Mouse (Mus musculus): ENCODE results near the gene Hsd11b1. TPM values are rescaled to one million over a fixed set of nuclear protein-coding genes. Genes with fewer than 3 reads are reported as not detected.

The Hsd11b1 gene
- polyA plus RNA-seq, 1 experiment from 2014 or later = 1.0 TPM

DNA sequence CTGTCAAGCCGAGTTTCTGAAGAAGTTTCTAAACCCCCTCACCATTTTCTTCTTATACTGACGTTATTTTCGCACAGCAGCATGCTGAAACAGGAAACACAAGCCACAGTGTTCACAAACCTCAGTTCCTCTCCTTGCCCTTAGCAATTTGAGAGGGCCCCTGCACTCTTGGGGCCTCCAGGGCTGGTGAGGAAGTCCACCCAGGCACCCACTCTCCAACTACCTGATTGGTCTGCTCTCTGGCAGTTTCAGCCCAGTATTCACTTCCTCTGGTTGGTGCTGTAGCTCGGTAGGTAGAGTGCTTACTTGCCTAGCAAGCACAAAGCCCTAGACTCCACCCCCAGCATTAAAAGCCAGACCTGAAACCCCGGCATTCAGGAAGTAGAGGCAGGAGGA, 62.5 kb downstream of the Hsd11b1 start, which contains the start of gene Traf3ip3:
Gene Traf3ip3, minus strand, starts transcription at position 321 of the 396 bp plus-strand sequence.
- no peak for DNase-seq (ENCODE audit: low spot score)
- H3K9me3 ChIP-seq = no peaks in the 10 kb centered on the region
- H3K4me1 ChIP-seq = no peaks in the 10 kb centered on the region; the same call in 1 of the 2 replicates
- no peak within 1 kb of the TSS for H3K4me3 ChIP-seq
- 54% methylated on average over 5 of the region's 5 CpGs for WGBS
- H3K27me3 ChIP-seq (ENCODE audit: insufficient read depth, poor library complexity, severe bottlenecking) = 0 out of 2 replicates have a peak, but pooled peaks cover 3% of the 10 kb centered on the region
- H3K27ac ChIP-seq = no peak within 1 kb of the TSS
- no peaks in the 10 kb centered on the region for H3K36me3 ChIP-seq

DNA sequence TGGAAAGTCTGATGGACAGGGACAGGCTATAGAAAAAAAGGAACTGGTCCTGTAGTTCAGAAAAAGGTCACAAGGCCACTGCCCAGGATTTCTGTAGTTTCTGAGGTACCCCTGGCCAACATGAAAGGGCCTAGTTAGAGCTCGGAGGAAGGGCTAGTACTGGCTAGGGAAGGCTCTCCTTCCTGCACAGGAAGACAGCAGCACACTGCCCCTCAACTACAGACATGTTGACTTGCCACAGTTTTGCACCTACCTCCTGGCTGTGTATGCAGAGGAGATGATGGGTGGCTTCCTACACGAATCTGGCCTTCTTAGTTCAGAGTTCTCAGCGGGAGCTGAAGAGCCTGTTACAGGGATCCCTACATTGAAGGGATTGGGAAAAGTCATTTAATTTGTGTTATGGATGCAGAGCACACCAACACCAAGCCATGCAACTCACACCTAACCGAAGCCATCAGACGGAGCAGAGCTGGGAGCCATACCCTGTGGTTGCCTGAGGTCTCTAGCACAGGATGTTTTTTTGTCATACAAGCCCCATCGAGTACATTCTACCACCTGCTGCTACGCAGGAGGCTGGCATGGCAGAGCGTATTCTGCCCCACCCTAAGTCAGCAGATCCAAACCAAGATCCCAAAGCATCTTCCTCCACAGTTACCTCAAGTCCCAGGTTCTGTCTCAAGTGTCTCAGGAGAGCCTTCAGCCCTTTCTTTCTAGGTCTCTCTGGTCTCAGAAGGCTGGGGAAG, 63.1 kb downstream of the Hsd11b1 start:
- H3K4me3 ChIP-seq = no peak overlapping the region
- no peaks in the 10 kb centered on the region for H3K9me3 ChIP-seq
- no peak for DNase-seq (ENCODE audit: low spot score)
- H3K27ac ChIP-seq = no peak overlapping the region
- 76% methylated on average over 8 of the region's 8 CpGs for WGBS
- no peaks in the 10 kb centered on the region for H3K36me3 ChIP-seq
- 0 out of 2 replicates have a peak, but pooled peaks cover 1% of the 10 kb centered on the region for H3K27me3 ChIP-seq (ENCODE audit: insufficient read depth, poor library complexity, severe bottlenecking)
- no peaks in the 10 kb centered on the region; the same call in 1 of the 2 replicates for H3K4me1 ChIP-seq

DNA sequence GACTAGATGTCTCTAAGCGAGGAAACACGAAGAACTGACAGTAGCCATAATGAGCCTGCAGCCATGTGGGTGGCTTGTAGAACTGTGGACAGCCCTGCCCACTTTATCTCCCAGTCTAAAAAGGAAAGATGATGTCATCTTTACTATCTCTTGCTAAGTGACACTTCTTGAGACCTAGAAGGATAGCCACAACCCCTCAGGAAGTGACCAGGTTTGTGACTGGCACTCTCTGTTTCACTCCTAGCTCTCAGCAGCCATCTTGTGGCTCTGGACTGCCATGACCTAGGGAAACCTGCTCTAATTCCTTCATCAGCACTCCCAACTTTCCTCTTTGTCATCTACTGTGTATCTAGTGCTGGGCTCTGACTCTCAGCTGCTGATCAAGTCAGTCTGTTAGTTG, 65.6 kb downstream of the Hsd11b1 start:
- H3K27me3 ChIP-seq (ENCODE audit: insufficient read depth, poor library complexity, severe bottlenecking) = no peaks in the 10 kb centered on the region
- no peak for DNase-seq (ENCODE audit: low spot score)
- no peak overlapping the region for H3K4me3 ChIP-seq
- H3K36me3 ChIP-seq = no peaks in the 10 kb centered on the region
- 70% methylated on average over 2 of the region's 2 CpGs for WGBS
- H3K9me3 ChIP-seq = no peaks in the 10 kb centered on the region
- no peak overlapping the region for H3K27ac ChIP-seq
- no peaks in the 10 kb centered on the region; the same call in 1 of the 2 replicates for H3K4me1 ChIP-seq

DNA sequence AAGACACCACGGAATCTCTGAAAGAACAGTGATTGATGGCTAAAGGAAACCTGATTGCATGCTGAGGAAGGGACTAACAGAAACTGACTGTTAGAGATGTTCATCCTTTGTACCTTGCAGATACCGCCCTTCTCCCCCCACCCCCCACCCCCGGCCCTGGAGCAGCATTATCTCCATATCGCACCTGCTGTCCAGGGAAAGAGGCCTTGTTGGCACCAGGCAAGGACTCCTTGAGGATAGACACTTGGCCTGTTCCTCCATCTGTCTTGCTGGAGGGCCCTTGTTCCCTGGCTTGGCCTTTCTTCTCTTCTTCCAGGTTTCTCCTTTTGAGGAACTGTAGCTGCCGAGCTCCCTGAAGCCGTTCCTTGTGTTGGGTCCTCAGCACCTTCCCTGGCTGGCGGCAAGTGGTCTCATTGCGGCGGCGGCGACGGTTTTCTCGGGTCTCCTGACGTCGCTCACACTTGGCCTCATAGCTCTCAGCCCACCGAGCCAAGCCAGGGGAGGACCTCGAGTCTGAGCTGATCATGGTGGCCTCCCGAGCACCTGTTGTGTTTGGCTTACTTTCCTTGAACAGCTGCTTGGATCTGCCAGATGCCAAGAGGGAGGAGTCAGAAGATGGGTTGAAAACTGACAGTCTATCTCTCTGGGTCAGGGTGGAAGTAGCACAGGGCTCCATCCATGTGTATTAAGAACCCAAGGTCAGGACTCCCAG, 66.2 kb downstream of the Hsd11b1 start:
- Histone ChIP-seq H3K9me3 (no peaks in the 10 kb centered on the region), H3K36me3 (no peaks in the 10 kb centered on the region), H3K27ac (no peak overlapping the region), H3K27me3 (ENCODE audit: insufficient read depth, poor library complexity, severe bottlenecking) (no peaks in the 10 kb centered on the region), H3K4me1 (no peaks in the 10 kb centered on the region; the same call in 1 of the 2 replicates), H3K4me3 (no peak overlapping the region)
- DNase-seq (ENCODE audit: low spot score) = no peak
- WGBS = 86% methylated on average over 18 of the region's 18 CpGs

DNA sequence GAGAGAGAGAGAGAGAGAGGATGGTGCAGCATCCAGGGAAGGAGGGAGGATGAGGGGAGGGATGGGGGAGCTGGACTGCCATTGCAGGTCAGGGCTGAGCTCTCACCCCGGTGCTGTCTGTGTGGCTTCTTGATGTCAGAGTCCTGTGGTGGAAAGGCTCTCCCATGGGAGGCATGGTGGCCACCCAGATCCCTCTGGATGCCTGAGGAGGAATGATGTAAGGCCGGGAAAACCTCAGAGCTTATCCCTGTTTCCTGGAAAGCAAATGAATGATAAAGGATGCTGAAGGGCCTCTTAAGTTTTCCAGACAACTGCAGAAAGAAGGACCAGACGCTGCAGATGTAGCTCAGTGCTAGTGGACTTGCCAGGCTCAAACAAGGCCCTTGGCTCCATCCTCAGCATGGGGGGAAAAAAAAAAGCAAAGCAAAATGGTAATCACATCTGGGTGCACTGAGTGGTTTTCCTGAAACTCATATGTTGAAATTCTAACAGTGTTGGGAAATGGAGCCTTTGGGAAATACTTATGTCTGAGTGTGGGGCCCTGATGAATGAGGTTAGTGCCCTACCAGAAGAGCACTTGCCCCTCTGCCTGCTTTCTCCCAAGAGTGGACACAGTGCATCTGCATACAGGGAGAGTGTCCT, 68.6 kb downstream of the Hsd11b1 start:
- no peaks in the 10 kb centered on the region for H3K36me3 ChIP-seq
- H3K9me3 ChIP-seq = no peaks in the 10 kb centered on the region
- H3K4me3 ChIP-seq = no peak overlapping the region
- no peak overlapping the region for H3K27ac ChIP-seq
- DNase-seq (ENCODE audit: low spot score) = no peak
- peaks cover 7% of the 10 kb centered on the region for H3K4me1 ChIP-seq
- H3K27me3 ChIP-seq (ENCODE audit: insufficient read depth, poor library complexity, severe bottlenecking) = no peaks in the 10 kb centered on the region
- WGBS = 54% methylated on average over 3 of the region's 3 CpGs

DNA sequence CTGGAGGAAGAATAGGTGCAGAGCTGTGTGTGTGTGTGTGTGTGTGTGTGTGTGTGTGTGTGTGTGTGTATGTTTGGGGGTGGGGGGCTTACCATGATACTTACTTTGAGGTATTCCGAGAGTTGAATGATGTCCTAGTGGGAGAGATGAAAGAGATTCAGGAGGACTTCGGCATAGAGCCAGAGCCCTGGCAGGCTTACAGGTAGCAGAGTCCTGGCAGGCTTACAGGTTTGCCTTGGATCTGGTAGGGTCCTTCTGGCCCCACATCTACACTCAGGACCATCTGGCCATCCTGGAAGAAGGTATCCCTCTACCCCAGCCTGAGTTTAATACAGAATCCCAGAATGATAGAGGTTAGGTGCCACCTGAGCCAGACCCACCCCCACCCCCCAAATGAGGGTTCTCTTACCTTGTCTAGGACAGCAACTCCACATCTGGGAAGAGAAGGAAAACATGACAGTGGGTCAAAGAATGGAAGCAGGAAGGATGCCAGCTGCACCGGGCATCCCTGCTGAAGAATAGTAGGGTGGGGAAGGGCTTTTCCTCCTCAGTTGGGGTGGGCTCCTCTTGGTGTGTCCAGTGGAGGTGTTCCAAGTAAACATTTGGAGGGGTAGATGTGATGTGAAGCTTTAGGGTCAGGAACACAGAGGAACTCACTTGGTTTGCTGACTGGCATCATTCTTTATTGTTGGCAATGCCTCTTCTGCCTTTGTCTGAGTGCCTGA, 69.3 kb downstream of the Hsd11b1 start:
- Histone ChIP-seq H3K4me3 (no peak overlapping the region), H3K4me1 (peaks cover 14% of the 10 kb centered on the region), H3K27me3 (ENCODE audit: insufficient read depth, poor library complexity, severe bottlenecking) (no peaks in the 10 kb centered on the region), H3K27ac (no peak overlapping the region), H3K9me3 (no peaks in the 10 kb centered on the region), H3K36me3 (no peaks in the 10 kb centered on the region)
- no peak for DNase-seq (ENCODE audit: low spot score)
- WGBS = 73% methylated on average over 3 of the region's 3 CpGs

DNA sequence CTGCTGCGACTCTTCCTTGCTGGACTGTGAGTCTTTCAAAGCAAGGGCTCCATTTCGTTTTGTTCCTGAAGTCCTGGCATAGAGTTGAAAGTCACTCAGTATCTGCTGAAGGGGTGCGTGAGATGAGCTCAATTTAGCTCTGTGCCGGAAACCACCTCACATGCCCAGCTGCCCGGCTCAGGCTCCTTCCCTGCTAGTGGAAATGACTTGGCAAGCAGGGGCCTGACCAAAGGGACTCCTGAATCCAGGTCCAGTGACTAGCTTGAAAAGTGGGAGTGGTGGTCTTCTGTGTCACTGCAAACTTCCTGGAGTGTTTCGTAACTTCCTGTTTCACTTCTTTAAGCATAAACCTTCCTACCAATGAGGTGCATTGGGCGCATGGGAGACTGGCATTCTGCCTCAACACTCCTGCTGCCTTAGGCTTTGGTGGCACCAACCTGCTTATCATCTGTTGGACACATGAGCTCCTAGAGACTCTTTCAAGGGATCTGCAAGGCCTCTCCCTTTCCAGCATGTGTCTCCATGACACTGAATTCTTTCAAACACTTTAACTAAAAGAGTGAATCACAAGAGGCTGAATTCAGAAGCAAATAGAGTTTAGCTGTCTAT, 72.1 kb downstream of the Hsd11b1 start:
- Histone ChIP-seq H3K4me1 (peaks cover 27% of the 10 kb centered on the region), H3K9me3 (no peaks in the 10 kb centered on the region), H3K4me3 (no peak overlapping the region), H3K27me3 (ENCODE audit: insufficient read depth, poor library complexity, severe bottlenecking) (no peaks in the 10 kb centered on the region), H3K27ac (peak overlapping the region; percentile 67; the same call in 1 of the 2 replicates), H3K36me3 (no peaks in the 10 kb centered on the region)
- DNase-seq (ENCODE audit: low spot score) = no peak
- WGBS = 75% methylated on average over 7 of the region's 7 CpGs

DNA sequence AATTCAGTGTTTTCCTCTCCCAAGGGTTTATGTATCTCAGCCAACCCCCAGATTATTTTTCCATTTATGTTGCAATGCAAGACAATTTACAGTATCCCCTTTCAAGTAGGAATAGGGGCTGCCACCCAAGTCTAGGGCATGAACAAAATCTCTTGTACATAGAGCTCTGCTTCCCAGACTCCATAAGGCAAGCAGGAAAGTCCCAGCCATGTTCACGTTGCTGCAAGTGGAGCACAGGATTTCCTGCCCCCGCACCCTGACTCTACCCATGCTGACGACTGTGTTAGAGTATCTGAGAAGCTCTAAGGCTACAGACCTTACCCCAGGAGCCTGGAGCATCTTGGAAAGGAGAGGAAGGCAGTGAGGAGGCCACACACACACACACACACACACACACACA, 74.1 kb downstream of the Hsd11b1 start:
- no peak for DNase-seq (ENCODE audit: low spot score)
- H3K27me3 ChIP-seq (ENCODE audit: insufficient read depth, poor library complexity, severe bottlenecking) = no peaks in the 10 kb centered on the region
- H3K27ac ChIP-seq = peak overlapping the region; percentile 87
- no peak overlapping the region for H3K4me3 ChIP-seq
- WGBS = 48% methylated on average over 3 of the region's 3 CpGs
- H3K9me3 ChIP-seq = no peaks in the 10 kb centered on the region
- no peaks in the 10 kb centered on the region for H3K36me3 ChIP-seq
- H3K4me1 ChIP-seq = peaks cover 27% of the 10 kb centered on the region

DNA sequence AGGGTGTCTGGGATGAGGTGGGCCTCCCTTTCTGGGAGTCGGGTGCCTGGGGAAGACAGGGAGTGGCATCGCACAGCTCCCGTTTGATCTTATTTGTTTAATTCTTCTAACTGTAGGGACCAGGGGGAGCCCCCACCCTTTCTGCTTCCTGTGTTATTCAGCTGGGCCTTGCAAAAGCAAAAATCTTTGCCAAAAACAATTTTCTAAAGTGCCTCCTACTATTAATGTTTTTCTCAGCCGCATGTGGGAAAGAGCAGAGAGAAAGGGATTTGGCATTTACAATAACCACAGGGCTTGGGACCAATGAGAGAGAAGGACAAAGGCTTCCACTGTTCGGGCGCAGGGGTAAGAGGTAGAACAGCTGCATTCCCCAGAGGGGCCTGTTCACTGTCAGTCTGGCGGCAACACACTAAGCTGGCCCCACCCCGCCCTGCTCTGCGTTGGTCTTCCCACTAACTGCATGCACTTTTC, 74.7 kb downstream of the Hsd11b1 start:
- peak; percentile 83 for DNase-seq (ENCODE audit: low spot score)
- Histone ChIP-seq H3K36me3 (no peaks in the 10 kb centered on the region), H3K4me3 (no peak overlapping the region), H3K27ac (peak overlapping the region; percentile 87), H3K9me3 (no peaks in the 10 kb centered on the region), H3K27me3 (ENCODE audit: insufficient read depth, poor library complexity, severe bottlenecking) (no peaks in the 10 kb centered on the region), H3K4me1 (peaks cover 27% of the 10 kb centered on the region)
- WGBS = 14% methylated on average over 9 of the region's 9 CpGs

DNA sequence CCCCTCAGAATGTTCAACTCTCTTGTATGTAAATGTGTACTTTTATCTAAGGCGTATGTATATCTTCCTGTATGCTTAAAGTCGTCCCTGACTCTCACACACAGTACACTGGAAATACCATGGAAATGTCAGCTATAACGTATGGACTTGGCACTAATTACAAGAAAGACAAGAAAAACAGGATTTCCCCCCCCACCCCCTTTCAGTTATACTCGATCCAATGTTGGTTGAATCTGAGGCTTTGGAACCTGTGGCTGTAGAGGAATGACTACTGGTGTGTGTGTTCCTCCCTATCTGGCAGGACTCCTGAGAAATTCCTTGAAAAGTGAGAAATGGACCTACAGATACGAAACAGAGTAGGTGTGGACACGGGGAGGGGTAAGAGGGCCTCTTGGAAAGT, 75.6 kb downstream of the Hsd11b1 start:
- Histone ChIP-seq H3K9me3 (no peaks in the 10 kb centered on the region), H3K27me3 (ENCODE audit: insufficient read depth, poor library complexity, severe bottlenecking) (no peaks in the 10 kb centered on the region), H3K36me3 (no peaks in the 10 kb centered on the region), H3K4me3 (no peak overlapping the region), H3K27ac (peak overlapping the region; percentile 87), H3K4me1 (peaks cover 27% of the 10 kb centered on the region)
- no peak for DNase-seq (ENCODE audit: low spot score)
- 73% methylated on average over 6 of the region's 6 CpGs for WGBS

DNA sequence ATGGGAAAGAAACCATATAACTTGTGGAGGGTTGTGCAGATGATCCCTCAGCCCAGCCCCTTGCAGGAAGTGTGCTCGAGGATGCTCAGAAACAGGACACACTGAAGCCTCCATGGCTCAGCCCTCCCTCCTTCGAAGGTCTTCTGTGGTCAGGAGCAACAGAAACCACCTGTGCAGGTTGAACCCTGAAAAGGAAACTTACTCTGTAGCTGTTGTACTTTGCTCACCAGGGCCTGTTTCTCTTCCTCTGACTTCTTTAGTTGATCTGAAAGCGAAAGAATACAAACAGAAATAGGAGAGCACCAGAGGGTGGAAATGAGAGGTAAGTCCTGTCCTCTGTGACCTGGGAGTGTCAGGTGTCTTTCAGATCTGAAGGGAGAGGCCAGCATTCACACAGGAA, 82.8 kb downstream of the Hsd11b1 start:
- DNase-seq (ENCODE audit: low spot score) = no peak
- H3K36me3 ChIP-seq = no peaks in the 10 kb centered on the region
- WGBS = 80% methylated on average over 3 of the region's 3 CpGs
- H3K9me3 ChIP-seq = no peaks in the 10 kb centered on the region
- H3K27me3 ChIP-seq (ENCODE audit: insufficient read depth, poor library complexity, severe bottlenecking) = no peaks in the 10 kb centered on the region
- H3K27ac ChIP-seq = no peak overlapping the region
- H3K4me3 ChIP-seq = no peak overlapping the region
- no peaks in the 10 kb centered on the region for H3K4me1 ChIP-seq

DNA sequence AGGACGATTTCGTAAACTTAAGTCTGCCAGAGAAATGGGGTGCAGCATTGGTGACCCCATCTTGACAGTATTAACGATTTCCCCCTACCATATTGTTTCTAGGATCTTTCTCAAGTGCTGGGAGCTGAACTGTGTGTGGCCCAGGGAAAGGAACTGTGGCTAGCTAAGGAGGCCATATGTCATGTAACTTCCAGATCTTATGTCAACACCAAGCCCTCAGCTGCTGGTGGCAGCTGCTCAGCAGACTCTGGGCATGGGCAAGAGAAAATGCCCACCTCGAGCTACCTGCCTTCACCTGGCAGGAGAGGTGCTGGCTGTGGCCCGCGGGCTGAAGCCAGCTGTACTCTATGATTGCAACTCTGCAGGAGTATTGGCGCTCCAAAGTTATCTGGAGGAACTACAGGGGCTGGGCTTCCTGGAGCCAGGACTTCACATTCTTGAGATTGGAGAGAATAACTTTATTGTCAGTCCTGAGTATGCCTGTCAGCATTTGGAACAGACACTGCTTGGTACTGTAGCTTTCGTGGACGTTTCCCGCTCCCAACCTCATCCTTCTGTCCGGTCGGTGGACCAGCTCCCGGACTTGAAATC, 89.6 kb downstream of the Hsd11b1 start:
- 71% methylated on average over 13 of the region's 13 CpGs for WGBS
- Histone ChIP-seq H3K9me3 (no peaks in the 10 kb centered on the region), H3K27me3 (ENCODE audit: insufficient read depth, poor library complexity, severe bottlenecking) (no peaks in the 10 kb centered on the region), H3K27ac (peak overlapping the region; percentile 95), H3K36me3 (no peaks in the 10 kb centered on the region), H3K4me3 (peak overlapping the region; percentile 81), H3K4me1 (peaks cover 34% of the 10 kb centered on the region)
- DNase-seq (ENCODE audit: low spot score) = peak; percentile 80
